ENCODE assay signal across 25 mouse cellular contexts in the genomic region with DNA sequence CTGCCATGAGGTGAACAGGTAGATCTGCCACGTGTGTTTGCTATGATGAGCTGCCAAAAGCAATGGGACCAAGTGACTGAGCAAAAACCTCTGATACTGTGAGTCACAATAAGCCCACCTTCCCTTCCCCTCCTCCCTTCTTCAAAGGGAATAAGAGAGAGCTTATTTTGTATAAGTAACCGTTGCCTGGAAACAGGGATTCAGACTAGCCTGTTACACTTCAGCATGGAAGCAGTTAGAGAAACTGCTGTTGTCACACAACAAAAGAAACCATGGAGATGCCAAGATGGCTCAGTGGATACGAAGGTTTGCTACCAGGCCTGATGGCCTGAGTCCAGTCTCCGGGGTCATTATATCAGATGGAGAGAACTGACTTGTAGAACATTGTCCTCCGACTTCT. TPM values are rescaled to one million over a fixed set of nuclear protein-coding genes. Genes with fewer than 3 reads are reported as not detected.
"Had no signal": no experiment of that assay in that cellular context is flagged by ENCODE, and none has a peak within 500 bp of the region (broad histone marks: within the 10 kb centered on the region; RNA-seq: fewer than 3 reads in every experiment).

No protein-coding gene starts in this region.

- H3K27me3 ChIP-seq: kidney, embryonic 15.5 days; liver, embryonic 13.5 days; midbrain, embryonic 15.5 days; stomach, embryonic 15.5 days had no signal

- H3K4me3 ChIP-seq: kidney, embryonic 15.5 days; left cerebral cortex, adult 2 months; liver, embryonic 13.5 days; midbrain, embryonic 15.5 days; stomach, embryonic 15.5 days had no signal

- H3K36me3 ChIP-seq: kidney, embryonic 15.5 days; liver, embryonic 13.5 days; midbrain, embryonic 15.5 days; stomach, embryonic 15.5 days had no signal

- ATAC-seq: midbrain, embryonic 15.5 days had no signal

- H3K9ac ChIP-seq: kidney, embryonic 15.5 days; liver, embryonic 13.5 days; midbrain, embryonic 15.5 days; stomach, embryonic 15.5 days had no signal

- H3K9me3 ChIP-seq: kidney, embryonic 15.5 days; liver, embryonic 13.5 days; midbrain, embryonic 15.5 days; stomach, embryonic 15.5 days had no signal

- DNase-seq: kidney, adult 11 months; kidney, adult 8-10 months; kidney, postnatal 10 days; kidney, postnatal 36 days; layer of hippocampus, postnatal 36 days; liver, embryonic 13.5 days; lung, adult 2 months; lung, postnatal 14 days; lung, postnatal 4 days; right cerebral cortex, postnatal 25 days; spleen, adult 18-20 months; thymus, adult 18-20 months; thymus, postnatal 36 days had no signal

- H3K4me1 ChIP-seq: liver, embryonic 13.5 days; midbrain, embryonic 15.5 days; stomach, embryonic 15.5 days had no signal

- H3K27ac ChIP-seq: kidney, embryonic 15.5 days; left cerebral cortex, adult 2 months; liver, embryonic 13.5 days; midbrain, embryonic 15.5 days; stomach, embryonic 15.5 days had no signal

- H3K4me2 ChIP-seq: kidney, embryonic 15.5 days; liver, embryonic 13.5 days; midbrain, embryonic 15.5 days; stomach, embryonic 15.5 days had no signal

RNA-seq across cellular contexts. Expression of a gene that starts 15.3 kb away (rescaled TPM):
- polyA plus RNA-seq: kidney, embryonic 15.5 days; limb, embryonic 11.5 days; limb, embryonic 14.5 days; liver, adult 2 months; liver, embryonic 13.5 days; liver, embryonic 16.5 days; neural tube, embryonic 11.5 days; urinary bladder, adult 2 months had no signal

RNA-seq across cellular contexts. Expression of a gene that starts 15.5 kb away (rescaled TPM):
- polyA plus RNA-seq: kidney, embryonic 15.5 days; limb, embryonic 11.5 days; limb, embryonic 14.5 days; liver, adult 2 months; liver, embryonic 13.5 days; liver, embryonic 16.5 days; lung, adult 2 months; lung, embryonic 16.5 days; midbrain, embryonic 15.5 days; neural tube, embryonic 11.5 days; neural tube, embryonic 14.5 days; stomach, embryonic 15.5 days; urinary bladder, adult 2 months had no signal

RNA-seq across cellular contexts. Expression of a gene that starts 36.4 kb away (rescaled TPM):
- polyA plus RNA-seq: liver, adult 2 months had no signal
